Mouse (Mus musculus): ENCODE measurements at regions not wholly inside any gene's neighbourhood (a gene's known extent, or its start where the extent isn't known, plus 50 kb on each side); places are given as distances from the start of the nearest gene placed in this dataset.

DNA sequence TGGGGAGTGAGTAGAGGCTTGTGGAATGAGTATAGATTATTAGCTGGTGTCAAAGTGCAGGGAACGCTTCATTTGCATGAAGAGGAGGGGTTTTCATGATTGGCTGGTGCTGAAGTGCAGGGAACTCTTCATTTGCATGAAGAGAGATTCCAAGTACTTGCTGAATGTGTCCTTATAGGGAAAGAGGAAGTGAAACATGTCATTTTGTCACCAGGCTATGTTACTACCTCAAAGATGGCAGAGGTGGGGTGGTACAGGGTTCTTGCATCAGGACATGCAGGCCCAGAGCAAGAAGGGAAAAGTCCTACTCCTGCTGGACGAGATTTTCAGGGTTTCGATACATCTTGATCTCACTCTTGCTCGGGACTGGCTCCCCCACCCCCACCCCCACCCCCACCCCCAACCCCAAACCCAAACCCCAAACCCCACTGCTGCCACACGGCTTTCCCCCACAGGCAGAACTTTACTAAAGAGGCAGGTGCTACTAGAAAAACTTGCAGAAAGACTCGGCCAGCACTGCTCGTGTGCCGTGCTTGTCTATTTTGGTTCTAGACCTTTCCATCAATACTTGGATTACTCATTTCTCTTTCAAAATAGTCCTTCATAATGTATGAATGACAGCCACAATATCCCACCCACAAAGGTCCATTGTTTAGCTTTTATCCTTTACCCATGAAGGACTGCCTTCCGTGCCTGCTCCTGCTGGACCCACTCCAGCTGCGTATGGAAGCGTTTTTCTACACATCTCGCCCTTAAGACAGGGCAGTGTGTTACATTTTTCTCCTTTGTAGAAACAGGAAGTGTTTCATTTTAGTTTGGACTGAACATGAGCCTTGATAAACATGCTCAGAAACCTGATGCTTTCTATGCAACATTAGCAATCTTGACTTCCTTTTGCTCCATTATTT, 223.0 kb upstream of the N6amt1 start:
- Histone ChIP-seq H3K9ac (no peak overlapping the region), H3K4me1 (no peaks in the 10 kb centered on the region), H3K4me3 (no peak overlapping the region), H3K36me3 (no peaks in the 10 kb centered on the region), H3K27ac (no peak overlapping the region), H3K27me3 (no peaks in the 10 kb centered on the region), H3K9me3 (no peaks in the 10 kb centered on the region), H3K4me2 (no peak overlapping the region)
- WGBS = 57% methylated on average over 12 of the region's 12 CpGs
- ATAC-seq (ENCODE audit: insufficient number of reproducible peaks, low FRiP score, low TSS enrichment, low read depth) = no peak

DNA sequence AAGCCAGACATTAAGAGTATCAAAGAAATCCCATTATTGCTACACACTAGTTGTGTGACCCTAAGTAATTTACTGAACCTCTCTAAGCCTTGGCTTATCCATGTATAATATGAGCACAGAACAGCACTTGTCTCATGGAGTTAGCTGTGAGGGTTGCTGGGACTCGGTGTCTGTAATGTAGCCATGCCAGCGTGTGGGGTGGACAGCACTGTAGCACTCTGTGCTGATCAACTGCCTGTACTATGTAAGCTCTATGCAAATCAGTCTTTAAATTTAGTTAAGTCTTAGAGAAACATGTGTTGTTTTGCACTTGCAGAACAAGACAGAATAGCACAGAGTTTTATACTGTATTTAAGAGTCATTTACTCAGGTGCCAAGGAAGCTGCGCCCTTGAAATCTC, 225.0 kb upstream of the N6amt1 start:
- H3K27ac ChIP-seq = no peak overlapping the region; the same call in 1 of the 2 replicates
- H3K4me3 ChIP-seq = no peak overlapping the region

DNA sequence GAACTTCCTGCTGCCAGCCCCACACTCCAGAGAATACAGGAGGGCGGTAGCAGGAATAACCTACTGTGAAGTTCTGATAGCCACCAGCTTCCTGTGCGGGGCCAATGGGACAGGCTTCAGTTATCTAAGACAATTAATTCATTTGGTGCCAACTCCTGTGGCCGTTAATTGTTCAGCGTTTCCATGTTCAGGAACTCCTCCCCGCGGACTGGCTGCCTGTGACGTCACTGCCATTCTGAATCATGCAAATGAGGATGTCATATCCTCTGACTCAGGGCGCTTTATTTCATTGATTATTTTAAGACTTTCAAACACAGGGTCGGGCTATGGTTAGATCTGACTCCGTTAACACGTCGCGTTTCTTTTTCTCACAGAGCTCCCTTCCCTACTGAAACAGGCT, 225.8 kb upstream of the N6amt1 start:
- Histone ChIP-seq H3K4me2 (peak overlapping the region; percentile 12; the same call in 1 of the 2 replicates), H3K27ac (peak overlapping the region; percentile 38; the same call in 1 of the 2 replicates)

More for the DNA sequence above, 225.0 kb upstream of the N6amt1 start:
- H3K4me1 ChIP-seq = no peaks in the 10 kb centered on the region
- H3K9me3 ChIP-seq = no peaks in the 10 kb centered on the region
- H3K36me3 ChIP-seq = no peaks in the 10 kb centered on the region
- WGBS = 93% methylated on average over 3 of the region's 3 CpGs
- H3K4me2 ChIP-seq = no peak overlapping the region
- H3K9ac ChIP-seq = no peak overlapping the region
- no peak for ATAC-seq (ENCODE audit: insufficient number of reproducible peaks, low FRiP score, low TSS enrichment, low read depth)
- H3K27me3 ChIP-seq = no peaks in the 10 kb centered on the region

DNA sequence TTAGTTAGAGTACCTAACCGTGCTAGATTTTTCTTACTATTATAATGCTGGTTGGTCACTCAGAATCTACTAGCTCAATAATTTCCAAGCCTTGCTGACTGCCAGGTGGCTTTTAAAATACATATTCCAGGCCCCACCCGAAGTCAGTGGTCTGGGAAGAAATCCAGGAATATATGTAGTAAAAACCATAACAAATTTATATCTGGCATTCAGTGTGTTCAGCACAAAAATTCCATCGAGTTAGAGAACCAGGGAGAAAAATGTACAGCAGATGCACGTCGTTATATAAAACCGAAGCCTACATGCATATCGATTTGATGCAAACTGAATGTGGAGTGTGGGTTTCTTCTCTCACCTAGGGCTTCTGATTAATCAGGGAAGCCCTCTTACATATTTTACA, 229.5 kb upstream of the N6amt1 start:
- Histone ChIP-seq H3K27me3 (no peaks in the 10 kb centered on the region), H3K9me3 (no peaks in the 10 kb centered on the region), H3K4me2 (no peak overlapping the region), H3K4me1 (no peaks in the 10 kb centered on the region), H3K27ac (peak overlapping the region; percentile 57; the same call in 1 of the 2 replicates), H3K4me3 (no peak overlapping the region), H3K9ac (no peak overlapping the region), H3K36me3 (no peaks in the 10 kb centered on the region)
- ATAC-seq (ENCODE audit: insufficient number of reproducible peaks, low FRiP score, low TSS enrichment, low read depth) = no peak
- WGBS = 45% methylated on average over 7 of the region's 7 CpGs

More for the DNA sequence above, 225.8 kb upstream of the N6amt1 start:
- no peak overlapping the region for H3K9ac ChIP-seq
- H3K4me3 ChIP-seq = no peak overlapping the region
- 70% methylated on average over 13 of the region's 13 CpGs for WGBS
- H3K27me3 ChIP-seq = no peaks in the 10 kb centered on the region
- H3K36me3 ChIP-seq = no peaks in the 10 kb centered on the region
- H3K9me3 ChIP-seq = no peaks in the 10 kb centered on the region
- ATAC-seq (ENCODE audit: insufficient number of reproducible peaks, low FRiP score, low TSS enrichment, low read depth) = no peak
- no peaks in the 10 kb centered on the region for H3K4me1 ChIP-seq

DNA sequence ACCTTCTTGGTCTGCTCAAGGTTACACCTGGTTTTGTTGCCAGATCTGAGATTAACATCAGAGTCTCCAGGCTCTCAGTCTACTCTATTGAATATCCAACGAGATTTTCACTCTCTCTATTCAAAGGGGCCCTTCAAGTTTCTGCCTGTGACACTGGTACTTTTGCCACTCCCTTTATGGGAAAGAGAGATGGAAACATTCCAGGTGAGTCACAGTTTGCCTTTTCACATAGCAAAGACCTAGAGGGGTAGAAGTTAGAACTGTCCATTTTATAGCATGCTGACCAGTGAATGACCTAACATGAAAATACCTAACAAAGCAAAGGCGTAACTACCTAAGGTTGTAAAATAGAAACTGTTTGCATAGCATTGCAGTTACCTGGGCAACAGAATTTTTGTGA, 250.4 kb upstream of the N6amt1 start:
- Histone ChIP-seq H3K36me3 (no peaks in the 10 kb centered on the region), H3K4me2 (no peak overlapping the region), H3K9ac (no peak overlapping the region), H3K27ac (no peak overlapping the region), H3K4me3 (no peak overlapping the region), H3K9me3 (no peaks in the 10 kb centered on the region), H3K27me3 (no peaks in the 10 kb centered on the region), H3K4me1 (no peaks in the 10 kb centered on the region)
- no peak for ATAC-seq (ENCODE audit: insufficient number of reproducible peaks, low FRiP score, low TSS enrichment, low read depth)
- 52% methylated on average over 2 of the region's 2 CpGs for WGBS

DNA sequence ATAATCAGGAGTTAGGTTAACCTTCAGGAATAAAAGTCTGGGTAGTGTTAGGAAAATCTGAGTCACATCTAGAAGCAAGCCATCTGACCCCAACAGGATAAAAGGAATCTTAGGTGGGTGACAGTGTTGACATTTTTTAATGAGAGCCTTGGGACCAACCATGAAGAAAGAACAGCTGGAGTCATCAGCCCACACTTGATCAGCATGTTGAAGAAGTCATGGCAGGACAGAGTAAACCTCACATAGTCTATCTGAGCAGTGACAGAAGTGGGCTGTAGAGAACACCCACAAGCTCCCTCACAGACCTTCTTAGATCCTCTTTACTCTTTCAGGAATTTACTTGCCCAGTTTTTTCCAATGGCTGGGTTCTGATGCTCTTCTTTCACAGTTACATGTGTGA, 251.9 kb upstream of the N6amt1 start:
- no peak overlapping the region for H3K4me2 ChIP-seq
- no peaks in the 10 kb centered on the region for H3K27me3 ChIP-seq
- H3K9ac ChIP-seq = no peak overlapping the region
- H3K9me3 ChIP-seq = no peaks in the 10 kb centered on the region
- ATAC-seq (ENCODE audit: insufficient number of reproducible peaks, low FRiP score, low TSS enrichment, low read depth) = no peak
- H3K27ac ChIP-seq = no peak overlapping the region
- no peak overlapping the region for H3K4me3 ChIP-seq
- no peaks in the 10 kb centered on the region for H3K4me1 ChIP-seq
- no peaks in the 10 kb centered on the region for H3K36me3 ChIP-seq

DNA sequence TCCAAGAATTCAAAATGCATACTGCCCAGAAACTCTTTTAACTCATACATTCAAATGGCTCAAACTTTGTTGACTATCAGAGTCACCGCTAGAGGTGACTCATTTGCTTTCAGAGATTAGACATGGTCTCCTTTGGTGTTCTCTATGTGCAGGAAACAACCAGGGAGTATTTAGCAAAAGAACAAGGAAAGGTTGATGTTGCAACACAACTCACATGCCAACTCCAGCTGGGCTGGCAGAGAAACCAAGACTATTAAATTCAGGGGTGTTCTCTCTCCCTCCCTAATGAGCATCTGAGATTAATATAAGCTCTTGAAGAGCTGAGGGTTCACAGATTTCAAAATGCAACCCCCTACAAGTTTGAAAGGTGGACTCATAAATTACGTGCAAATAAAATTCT, 262.0 kb upstream of the N6amt1 start:
- ATAC-seq (ENCODE audit: insufficient number of reproducible peaks, low FRiP score, low TSS enrichment, low read depth) = no peak
- Histone ChIP-seq H3K27ac (no peak overlapping the region), H3K4me3 (no peak overlapping the region), H3K27me3 (no peaks in the 10 kb centered on the region), H3K4me1 (no peaks in the 10 kb centered on the region), H3K36me3 (no peaks in the 10 kb centered on the region), H3K9me3 (no peaks in the 10 kb centered on the region), H3K9ac (no peak overlapping the region), H3K4me2 (no peak overlapping the region)
- 42% methylated on average over 2 of the region's 2 CpGs for WGBS

DNA sequence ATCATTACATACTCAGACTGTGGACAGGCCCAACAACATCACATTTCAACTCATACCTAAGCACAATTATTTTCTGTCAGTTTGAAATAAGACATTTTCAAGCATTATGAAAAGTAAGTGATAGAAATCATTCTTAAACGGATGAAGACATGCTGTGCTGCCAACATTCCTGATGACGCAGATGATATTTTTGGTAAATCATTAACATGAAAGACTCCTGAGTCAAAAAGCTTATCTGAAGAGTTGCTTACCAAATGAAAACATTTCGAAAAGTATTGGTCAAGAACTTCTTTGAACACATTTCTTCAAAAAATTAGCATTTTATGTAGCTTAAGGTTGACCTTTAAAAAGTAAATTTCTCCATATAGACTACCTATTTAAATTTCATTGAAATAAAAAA, 264.7 kb upstream of the N6amt1 start:
- 78% methylated on average over 3 of the region's 3 CpGs for WGBS
- no peaks in the 10 kb centered on the region for H3K9me3 ChIP-seq
- H3K27me3 ChIP-seq = no peaks in the 10 kb centered on the region
- H3K36me3 ChIP-seq = no peaks in the 10 kb centered on the region
- ATAC-seq (ENCODE audit: insufficient number of reproducible peaks, low FRiP score, low TSS enrichment, low read depth) = no peak
- H3K4me3 ChIP-seq = no peak overlapping the region
- no peak overlapping the region for H3K9ac ChIP-seq
- H3K27ac ChIP-seq = no peak overlapping the region
- H3K4me1 ChIP-seq = peaks cover 3% of the 10 kb centered on the region; the same call in 1 of the 2 replicates
- H3K4me2 ChIP-seq = no peak overlapping the region

DNA sequence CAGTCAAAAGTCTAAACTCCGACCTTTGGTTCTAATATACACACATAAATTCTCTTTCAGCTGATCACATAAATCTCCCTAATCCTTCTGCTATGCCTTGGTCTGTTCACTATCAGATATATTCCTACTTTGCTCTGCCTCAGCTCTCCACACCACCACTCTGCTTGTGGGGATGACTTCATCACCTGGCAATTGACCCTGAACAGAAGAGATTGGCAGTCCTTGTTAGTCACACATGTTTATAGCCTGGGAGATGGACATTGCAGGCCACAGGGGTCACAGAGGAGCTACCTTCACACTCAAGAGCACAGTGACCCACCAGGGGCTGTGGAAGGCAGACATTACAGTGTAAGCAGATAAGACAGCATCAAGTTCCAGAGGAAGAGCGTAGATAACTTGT, 270.5 kb upstream of the N6amt1 start:
- H3K9me3 ChIP-seq = no peaks in the 10 kb centered on the region
- H3K36me3 ChIP-seq = no peaks in the 10 kb centered on the region
- no peak overlapping the region for H3K27ac ChIP-seq
- WGBS = 66% methylated on average over 2 of the region's 2 CpGs
- peaks cover 3% of the 10 kb centered on the region; the same call in 1 of the 2 replicates for H3K4me1 ChIP-seq
- H3K27me3 ChIP-seq = no peaks in the 10 kb centered on the region
- ATAC-seq (ENCODE audit: insufficient number of reproducible peaks, low FRiP score, low TSS enrichment, low read depth) = no peak
- no peak overlapping the region for H3K4me3 ChIP-seq
- H3K4me2 ChIP-seq = no peak overlapping the region
- H3K9ac ChIP-seq = no peak overlapping the region

DNA sequence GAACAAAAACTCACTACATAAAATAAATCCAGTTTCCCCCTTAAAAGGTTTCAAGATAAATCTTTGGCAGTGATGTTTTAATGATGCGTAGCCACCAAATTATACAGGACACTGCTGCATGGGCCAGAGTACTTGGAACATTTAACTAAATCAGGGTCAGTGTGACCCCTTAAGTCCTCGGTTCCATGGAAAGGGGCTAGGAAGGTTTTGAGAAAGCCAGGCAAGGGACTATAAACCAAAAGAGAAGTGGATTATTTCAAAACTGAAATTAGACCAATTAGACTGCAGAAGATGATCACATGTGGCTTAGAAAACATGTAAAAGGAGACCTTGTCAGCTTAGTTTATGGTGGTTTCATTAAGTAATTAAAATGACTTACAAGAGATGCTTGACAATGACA, 276.6 kb upstream of the N6amt1 start:
- Histone ChIP-seq H3K4me2 (no peak overlapping the region), H3K9ac (no peak overlapping the region), H3K4me3 (no peak overlapping the region), H3K36me3 (no peaks in the 10 kb centered on the region), H3K27me3 (no peaks in the 10 kb centered on the region), H3K4me1 (no peaks in the 10 kb centered on the region), H3K9me3 (no peaks in the 10 kb centered on the region), H3K27ac (no peak overlapping the region)
- WGBS = 66% methylated on average over 2 of the region's 2 CpGs
- ATAC-seq (ENCODE audit: insufficient number of reproducible peaks, low FRiP score, low TSS enrichment, low read depth) = no peak

DNA sequence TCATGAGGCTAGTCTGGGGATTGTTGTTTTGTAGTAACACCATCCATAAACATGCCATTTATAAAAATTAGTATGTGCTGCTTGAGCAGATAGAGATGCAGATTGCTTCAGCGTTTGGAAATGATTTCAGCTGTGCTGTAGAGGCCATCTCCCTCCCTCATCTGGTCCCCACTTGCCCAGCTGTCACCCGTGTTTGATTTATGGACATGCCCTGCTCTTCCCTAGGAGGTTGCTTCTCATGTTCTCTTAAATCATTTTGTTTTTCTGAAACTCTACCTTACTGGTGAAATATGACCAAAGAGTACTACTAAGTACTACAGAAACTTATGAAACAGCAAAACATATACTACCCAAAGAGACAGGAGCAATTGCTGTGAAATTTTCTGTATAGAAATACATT, 284.7 kb upstream of the N6amt1 start:
- Histone ChIP-seq H3K36me3 (no peaks in the 10 kb centered on the region), H3K4me3 (no peak overlapping the region), H3K27ac (no peak overlapping the region), H3K9me3 (no peaks in the 10 kb centered on the region), H3K4me1 (no peaks in the 10 kb centered on the region), H3K4me2 (no peak overlapping the region), H3K9ac (no peak overlapping the region), H3K27me3 (no peaks in the 10 kb centered on the region)
- ATAC-seq (ENCODE audit: insufficient number of reproducible peaks, low FRiP score, low TSS enrichment, low read depth) = no peak
- 44% methylated on average over 2 of the region's 2 CpGs for WGBS

DNA sequence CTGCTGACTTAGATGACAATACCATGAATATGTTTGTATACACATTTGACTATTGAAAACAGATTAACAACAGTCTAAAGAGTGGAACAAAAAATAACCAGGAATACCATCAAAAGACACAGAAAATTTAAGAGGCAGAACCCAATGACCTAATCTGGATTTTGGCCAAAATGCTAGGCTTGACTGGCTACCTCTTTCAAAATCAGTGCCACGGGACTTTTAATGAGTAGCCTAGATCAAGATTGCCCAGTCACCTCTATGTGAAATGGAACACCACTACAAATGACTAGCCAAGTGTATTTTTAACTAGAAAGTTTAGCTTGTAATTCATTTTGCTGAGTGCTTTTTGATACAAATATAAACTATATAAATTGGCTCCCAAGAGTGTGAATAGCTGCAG, 286.0 kb upstream of the N6amt1 start:
- ATAC-seq (ENCODE audit: insufficient number of reproducible peaks, low FRiP score, low TSS enrichment, low read depth) = no peak
- Histone ChIP-seq H3K4me1 (no peaks in the 10 kb centered on the region), H3K4me3 (no peak overlapping the region), H3K9ac (no peak overlapping the region), H3K4me2 (no peak overlapping the region), H3K36me3 (no peaks in the 10 kb centered on the region), H3K27me3 (no peaks in the 10 kb centered on the region), H3K9me3 (no peaks in the 10 kb centered on the region), H3K27ac (no peak overlapping the region)
- WGBS = 30% methylated on average over 1 of the region's 1 CpGs
